27 mouse cellular contexts compared by ENCODE assay signal in the genomic region with DNA sequence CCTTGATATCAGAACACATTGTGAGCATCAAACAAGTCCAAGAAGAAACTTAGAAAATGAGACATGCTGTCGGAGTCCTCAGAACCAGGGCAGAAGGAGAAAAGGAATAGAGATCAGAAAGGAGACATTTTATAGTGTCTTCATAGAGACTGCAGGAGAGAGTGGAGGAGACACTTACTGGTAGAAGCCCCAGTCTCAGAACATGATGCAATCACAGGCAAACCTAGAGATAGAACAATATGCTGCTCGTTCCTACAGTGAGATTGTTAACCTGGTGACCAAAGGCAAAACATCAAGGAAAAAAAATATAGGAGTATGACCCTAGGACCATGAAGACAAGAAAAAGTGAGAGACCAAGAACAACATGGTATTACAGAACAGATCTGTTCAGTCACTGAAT.
"Had no signal": no experiment of that assay in that cellular context is flagged by ENCODE, and none has a peak within 500 bp of the region (broad histone marks: within the 10 kb centered on the region; RNA-seq: fewer than 3 reads in every experiment).

No protein-coding gene starts in this region.

- H3K36me3 ChIP-seq: limb, embryonic 10.5 days; limb, embryonic 12.5 days; limb, embryonic 13.5 days; limb, embryonic 15.5 days; liver, embryonic 12.5 days; liver, embryonic 13.5 days; liver, embryonic 15.5 days; lung, embryonic 15.5 days; midbrain, embryonic 10.5 days; midbrain, embryonic 12.5 days; midbrain, embryonic 13.5 days; midbrain, embryonic 15.5 days; neural tube, embryonic 12.5 days had no signal

- H3K4me2 ChIP-seq: limb, embryonic 12.5 days; limb, embryonic 13.5 days; limb, embryonic 15.5 days; liver, embryonic 11.5 days; liver, embryonic 12.5 days; liver, embryonic 13.5 days; liver, embryonic 15.5 days; lung, embryonic 14.5 days; lung, embryonic 15.5 days; midbrain, embryonic 11.5 days; midbrain, embryonic 12.5 days; midbrain, embryonic 13.5 days; midbrain, embryonic 15.5 days; neural tube, embryonic 12.5 days had no signal

- H3K27me3 ChIP-seq: limb, embryonic 12.5 days; limb, embryonic 13.5 days; limb, embryonic 15.5 days; liver, embryonic 12.5 days; liver, embryonic 13.5 days; liver, embryonic 15.5 days; lung, embryonic 15.5 days; megakaryocyte, embryonic 14.5 days; midbrain, embryonic 12.5 days; midbrain, embryonic 13.5 days; midbrain, embryonic 15.5 days; neural tube, embryonic 12.5 days had no signal

- H3K4me3 ChIP-seq: limb, embryonic 10.5 days; limb, embryonic 12.5 days; limb, embryonic 13.5 days; limb, embryonic 15.5 days; liver, embryonic 12.5 days; liver, embryonic 13.5 days; liver, embryonic 15.5 days; lung, embryonic 15.5 days; megakaryocyte, embryonic 14.5 days; midbrain, embryonic 10.5 days; midbrain, embryonic 12.5 days; midbrain, embryonic 13.5 days; midbrain, embryonic 15.5 days; neural tube, embryonic 12.5 days had no signal

- DNase-seq: left cerebral cortex, postnatal 4 days; liver; liver, embryonic 13.5 days; liver, postnatal 0 days; lung, adult 18-20 months; lung, adult 2 months; lung, embryonic 14.5 days; lung, postnatal 10 days; lung, postnatal 14 days; lung, postnatal 36 days; lung, postnatal 4 days; midbrain, embryonic 14.5 days had no signal
